Mouse (Mus musculus): ENCODE data around the gene Slc39a9.

DNA sequence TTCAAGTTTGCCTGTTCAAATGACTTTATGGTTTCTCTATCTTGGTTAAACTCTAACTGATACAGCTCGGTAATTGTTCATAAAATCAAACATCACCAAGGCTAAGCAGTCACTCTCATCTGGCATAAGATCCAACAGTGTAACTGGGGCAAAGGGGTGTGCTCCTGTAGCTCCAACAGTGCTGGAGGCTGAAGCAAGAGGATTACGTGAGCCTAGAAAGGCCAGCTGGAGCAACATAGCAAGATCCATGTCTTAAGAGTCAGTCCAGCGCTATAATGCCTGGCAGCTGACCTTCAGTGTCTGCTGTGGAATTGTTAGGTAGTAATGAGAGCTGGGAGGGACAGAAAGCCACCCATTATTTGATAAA lies 11.0 kb downstream of the Slc39a9 start:
- TF ChIP-seq CTCF (IDR thresholded peaks at IDR 0.05; ENCODE audit: control insufficient read depth, insufficient read depth, insufficient replicate concordance, low read depth, low read length) (no peak), POLR2A (IDR thresholded peaks at IDR 0.05; ENCODE audit: control insufficient read depth, low read depth, low read length) (no peak)

Data from testis, adult 2 months (tissue).